Mouse (Mus musculus): ENCODE data around the gene Spg7. TPM values are rescaled to one million over a fixed set of nuclear protein-coding genes. Genes with fewer than 3 reads are reported as not detected.

Spg7 gene
- 42.9 and 50.3 TPM in 2 replicates for polyA plus RNA-seq (2012)

DNA sequence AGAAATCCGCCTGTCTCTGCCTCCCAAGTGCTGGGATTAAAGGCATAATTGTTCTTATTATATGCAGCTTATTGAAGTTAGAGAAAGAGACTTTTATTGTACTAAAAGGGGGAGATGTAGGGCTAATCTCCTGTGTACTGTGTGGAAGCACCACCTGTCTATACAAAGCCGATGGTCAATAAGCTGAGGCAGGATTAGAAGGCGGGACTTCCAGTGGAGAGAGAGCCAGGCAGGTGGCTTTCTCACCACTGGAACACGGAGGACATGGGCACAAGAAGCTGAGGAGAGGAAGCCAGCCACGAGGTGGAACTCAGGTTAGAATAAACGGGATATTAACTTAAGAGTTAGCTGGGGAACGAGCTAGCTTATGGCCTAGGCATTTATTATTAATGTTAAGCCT lies at the start of gene Spg7:
Spg7 (plus strand) TSS at position 222 of the 400 bp plus-strand sequence.
- TF ChIP-seq GATA1 (IDR thresholded peaks at IDR 0.05; ENCODE audit: low read length): no peak

DNA sequence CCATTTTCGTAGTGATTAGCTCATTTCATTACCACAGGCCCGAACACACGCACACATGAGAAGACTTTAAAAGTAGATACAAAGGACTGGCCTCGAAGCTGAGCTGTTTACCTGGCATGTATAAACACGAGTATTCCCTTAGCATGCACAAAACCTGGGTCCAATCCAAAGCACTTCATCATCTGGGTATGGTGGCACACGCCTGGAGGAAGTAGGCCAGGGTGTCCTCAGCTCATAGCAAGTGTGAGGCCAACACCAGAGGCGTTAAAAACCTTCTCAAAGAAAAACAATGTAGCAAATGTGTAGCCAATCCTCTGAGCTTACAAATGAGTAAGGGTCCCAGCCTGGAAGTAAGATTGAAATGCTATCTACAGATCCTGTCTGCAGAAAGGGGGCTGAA lies 48.3 kb upstream of the Spg7 start:
- TF ChIP-seq GATA1 (IDR thresholded peaks at IDR 0.05; ENCODE audit: low read length): no peak

DNA sequence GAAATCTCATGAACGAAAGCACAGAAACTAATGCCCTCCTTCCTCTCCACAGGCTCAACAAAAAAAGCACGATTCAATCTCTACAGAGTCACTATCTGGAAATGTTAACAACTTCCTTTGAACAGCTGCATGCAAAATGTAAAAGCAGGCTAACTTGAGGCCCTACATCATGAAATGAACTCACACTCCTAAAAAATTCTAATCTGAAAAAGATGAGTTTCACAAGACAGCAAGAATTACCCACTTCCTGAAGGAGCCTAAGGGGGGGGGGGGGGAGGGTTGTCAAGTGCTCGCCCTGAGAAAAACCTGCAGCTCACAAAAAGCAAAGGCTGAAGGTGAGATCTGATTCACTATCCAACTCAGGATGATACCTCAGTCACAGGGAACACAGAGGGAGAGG lies 47.7 kb upstream of the Spg7 start:
- no peak for TF ChIP-seq GATA1 (IDR thresholded peaks at IDR 0.05; ENCODE audit: low read length)

DNA sequence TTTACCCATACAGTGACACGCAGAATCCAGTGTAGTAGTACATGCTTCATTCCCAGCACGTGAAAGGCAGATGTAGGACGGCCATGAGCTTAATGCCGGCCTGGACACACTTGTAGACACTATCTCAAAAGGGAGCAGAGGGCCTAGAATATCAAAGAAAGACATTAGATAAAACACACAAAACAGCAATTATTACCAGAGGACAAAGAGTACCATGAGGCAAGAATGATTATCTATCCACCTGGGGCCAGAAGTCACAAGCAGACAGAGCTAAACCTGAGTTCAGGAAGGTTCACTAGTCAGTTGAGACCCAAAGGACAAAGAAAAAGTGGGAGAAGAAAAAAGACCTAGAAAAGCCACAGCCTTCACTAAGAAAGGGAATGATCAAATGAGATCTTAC lies 45.6 kb upstream of the Spg7 start:
- no peak for TF ChIP-seq GATA1 (IDR thresholded peaks at IDR 0.05; ENCODE audit: low read length)

DNA sequence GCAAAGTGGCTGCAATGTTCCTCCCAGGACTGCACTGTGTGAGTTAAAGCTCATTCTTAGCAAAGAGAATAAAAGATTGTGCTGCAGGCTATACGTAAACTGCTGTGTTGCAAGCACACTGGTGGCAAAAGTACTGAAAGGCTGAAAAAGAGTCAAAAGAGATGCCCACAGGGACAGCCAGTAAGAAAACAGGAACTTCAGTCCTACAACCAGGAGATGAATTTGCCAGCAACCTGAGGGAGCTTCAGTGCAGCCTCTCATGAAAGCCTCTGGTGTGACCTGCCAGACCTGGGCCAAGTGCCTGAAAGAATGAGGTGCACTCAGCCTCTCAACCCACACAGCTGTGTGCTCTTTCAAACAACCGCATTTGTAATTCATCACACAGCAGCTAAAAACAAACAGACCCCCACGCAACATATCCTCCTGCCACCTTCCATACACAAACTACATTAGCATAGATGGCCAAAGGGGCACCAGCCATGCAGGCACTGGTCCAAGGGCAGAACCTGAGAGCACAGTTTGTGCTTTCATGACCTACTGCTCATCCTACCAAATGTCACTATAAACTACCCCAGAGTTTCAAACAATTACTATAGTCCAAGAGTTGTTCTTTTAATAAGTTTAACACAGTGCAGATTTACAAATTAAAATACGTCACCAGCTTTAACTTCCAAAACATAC lies 44.1 kb upstream of the Spg7 start:
- no peak for TF ChIP-seq GATA1 (IDR thresholded peaks at IDR 0.05; ENCODE audit: low read length)

DNA sequence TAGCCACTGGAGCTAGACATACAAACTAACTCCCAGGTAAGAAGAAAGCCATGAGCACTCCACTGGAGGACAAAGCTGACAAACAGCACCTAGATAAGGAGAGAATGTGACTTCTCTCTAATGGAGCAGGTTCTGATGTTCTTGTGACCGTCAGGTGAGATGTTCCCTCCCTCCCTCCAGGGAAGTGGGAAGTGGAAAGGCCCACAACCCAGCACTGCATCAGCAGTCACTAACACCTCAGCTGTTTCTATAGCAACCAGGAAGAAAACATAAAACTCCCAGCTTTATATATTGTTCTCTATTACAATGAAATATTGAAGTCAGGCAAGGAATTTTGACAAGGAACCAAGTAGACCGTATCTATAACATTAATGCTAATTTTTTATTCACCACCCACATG lies 42.7 kb upstream of the Spg7 start:
- no peak for TF ChIP-seq GATA1 (IDR thresholded peaks at IDR 0.05; ENCODE audit: low read length)

DNA sequence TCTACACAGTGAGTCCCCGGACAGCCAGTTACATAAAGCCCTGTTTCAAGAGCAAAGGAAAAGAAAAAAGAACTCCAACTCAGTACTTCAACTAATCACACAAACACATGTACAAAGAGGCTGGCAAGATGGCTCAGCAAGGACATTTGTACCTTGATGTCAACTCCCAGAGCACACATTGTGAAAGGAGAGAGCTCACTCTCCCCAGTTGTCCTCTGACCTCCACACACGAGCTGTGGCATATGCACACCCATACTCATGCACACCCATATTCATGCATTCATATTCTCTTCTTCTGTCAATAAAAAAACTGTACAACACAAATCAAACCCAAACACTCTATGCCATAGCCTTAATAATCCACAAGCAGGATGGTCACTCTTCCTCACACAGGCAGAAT lies 41.9 kb upstream of the Spg7 start:
- no peak for TF ChIP-seq GATA1 (IDR thresholded peaks at IDR 0.05; ENCODE audit: low read length)

DNA sequence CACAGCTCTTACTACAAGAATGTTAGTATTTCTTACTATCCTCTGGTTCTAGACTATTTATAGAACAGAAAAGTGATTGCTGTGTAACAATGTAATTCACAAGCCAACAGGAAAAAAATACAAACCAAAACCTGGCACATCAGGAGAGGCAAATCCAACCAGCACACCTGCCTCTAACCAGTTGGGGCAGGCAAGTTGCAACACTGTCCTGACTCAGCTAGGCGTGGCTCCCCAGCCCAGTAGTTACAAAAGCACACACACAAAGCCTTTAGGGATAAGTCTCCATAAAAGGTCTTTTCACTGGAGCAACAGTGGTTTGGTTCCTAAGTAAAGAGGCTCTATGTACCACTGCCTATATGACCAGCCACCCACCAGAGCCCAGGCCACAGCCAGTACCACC lies 41.5 kb upstream of the Spg7 start:
- no peak for TF ChIP-seq GATA1 (IDR thresholded peaks at IDR 0.05; ENCODE audit: low read length)

DNA sequence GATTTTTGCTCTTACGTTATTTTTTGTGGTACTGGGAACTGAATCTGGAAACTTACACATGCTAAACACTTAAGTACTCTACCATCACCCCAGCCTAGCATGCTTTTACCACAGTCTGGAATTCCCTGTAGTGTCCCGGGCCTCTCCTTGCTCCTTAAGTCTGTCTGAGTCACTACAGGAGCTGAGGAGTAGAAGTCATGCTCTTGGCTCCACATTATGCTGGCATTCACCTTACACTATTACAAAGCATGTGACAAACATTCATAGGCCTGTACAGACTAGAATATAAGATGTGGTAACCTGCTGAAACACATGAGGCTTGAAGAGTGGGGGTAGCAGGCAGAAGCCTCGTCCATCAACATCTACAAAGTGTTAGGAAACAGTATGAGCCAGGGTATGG lies 40.0 kb upstream of the Spg7 start:
- TF ChIP-seq GATA1 (IDR thresholded peaks at IDR 0.05; ENCODE audit: low read length): no peak

DNA sequence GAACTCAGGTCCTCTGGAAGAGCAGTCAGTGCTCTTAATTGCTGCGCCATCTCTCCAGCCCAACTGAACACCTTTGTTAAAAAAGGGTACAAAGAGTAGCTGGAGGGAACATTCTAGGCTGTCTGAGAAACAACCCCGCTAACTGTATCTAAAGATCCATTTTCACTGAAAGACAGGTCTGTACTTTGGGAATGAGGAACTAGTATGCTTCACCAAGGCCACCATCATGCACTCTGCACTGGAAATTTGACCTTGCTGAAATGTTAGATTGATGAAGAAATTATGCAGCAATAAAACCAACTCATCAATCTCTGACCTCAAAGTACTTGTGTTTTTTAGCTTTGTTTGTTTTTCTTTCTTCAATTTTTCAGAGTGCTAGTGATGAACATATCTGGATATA lies 38.5 kb upstream of the Spg7 start:
- TF ChIP-seq GATA1 (IDR thresholded peaks at IDR 0.05; ENCODE audit: low read length): no peak

DNA sequence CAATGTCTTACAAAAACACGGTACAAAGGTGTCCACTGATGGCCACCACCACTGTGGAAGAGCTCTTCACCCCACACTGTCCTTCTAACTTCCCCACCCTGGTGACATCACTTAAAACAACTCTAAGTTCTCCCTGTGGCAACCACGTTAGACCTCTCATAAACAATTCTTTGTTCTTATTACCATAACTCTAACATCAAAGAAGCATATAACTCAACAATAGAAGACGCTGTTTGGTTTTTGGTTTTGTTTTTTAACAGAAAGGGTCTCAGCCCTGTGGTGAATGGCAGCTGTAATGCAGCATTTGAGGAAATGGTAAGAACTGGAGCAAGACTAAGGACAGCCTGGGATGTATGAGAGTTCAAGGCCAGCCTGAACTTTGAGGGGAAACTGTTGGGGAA lies 36.8 kb upstream of the Spg7 start:
- TF ChIP-seq GATA1 (IDR thresholded peaks at IDR 0.05; ENCODE audit: low read length): no peak

DNA sequence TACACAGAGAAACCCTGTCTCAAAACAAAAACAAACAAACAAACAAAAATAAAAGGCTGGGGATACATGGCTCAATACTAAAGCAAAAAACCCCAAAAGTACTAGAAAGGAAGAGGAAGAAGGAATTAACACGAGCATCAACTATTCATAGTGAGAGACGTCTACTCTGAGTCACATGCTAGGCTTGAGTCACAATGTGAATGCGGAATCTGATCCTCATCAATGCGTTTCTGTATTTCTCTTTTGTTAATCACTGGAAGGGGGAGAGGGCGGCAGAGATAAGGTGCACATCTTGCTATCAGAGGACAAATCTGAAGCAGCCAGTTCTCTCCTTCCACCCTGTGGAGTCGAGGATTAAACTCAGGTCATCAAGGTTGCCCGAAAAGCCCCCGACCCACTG lies 35.0 kb upstream of the Spg7 start:
- TF ChIP-seq GATA1 (IDR thresholded peaks at IDR 0.05; ENCODE audit: low read length): no peak

DNA sequence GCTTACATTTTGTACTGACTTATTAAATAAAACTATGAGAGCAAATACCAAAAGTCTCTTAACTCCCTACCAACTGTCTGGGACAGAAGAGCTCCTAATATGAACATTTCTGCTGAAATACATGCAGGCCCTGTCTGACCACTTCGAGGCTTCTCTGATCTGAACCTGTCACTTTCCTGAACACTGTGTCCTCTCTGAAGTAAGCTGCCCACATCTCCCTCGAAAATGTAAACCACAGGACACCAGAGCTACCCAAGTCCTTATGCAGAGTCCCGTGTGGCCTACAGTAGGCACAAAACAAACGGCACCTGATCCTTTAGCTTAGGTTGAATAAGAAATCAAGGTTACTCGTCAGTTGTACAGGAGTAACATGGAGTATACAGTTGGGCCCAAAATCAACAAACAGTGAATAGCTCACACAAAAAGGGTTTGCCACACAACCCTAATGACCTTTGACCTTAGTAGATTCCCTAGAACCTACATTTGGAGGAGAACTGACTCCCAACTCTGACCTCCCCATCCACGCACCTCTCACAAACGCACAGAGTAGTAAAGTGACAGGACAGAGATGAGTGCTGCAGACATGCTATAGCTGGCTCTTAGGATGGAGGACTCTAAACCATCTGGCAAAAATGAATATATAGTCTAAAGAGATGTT lies 31.3 kb upstream of the Spg7 start:
- TF ChIP-seq GATA1 (IDR thresholded peaks at IDR 0.05; ENCODE audit: low read length): no peak

DNA sequence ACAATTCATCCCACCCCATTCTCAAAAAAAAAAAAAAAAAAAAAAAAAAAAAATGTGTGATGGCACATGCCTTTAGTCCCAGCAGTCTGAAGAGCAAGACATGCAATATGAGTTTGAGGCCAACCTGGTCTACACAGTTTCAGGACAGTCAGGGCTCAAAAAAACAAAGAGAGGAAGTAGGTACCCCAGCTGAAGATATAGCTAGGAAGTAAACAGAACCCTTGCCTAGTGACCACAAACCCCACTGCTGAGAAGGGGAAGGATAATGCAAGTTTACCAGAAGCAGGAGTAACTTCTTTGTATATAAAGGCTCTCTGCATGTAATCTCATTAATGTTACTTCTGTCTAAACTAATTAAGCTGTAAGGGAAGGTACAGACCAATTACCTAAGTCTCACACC lies 30.0 kb upstream of the Spg7 start:
- no peak for TF ChIP-seq GATA1 (IDR thresholded peaks at IDR 0.05; ENCODE audit: low read length)

DNA sequence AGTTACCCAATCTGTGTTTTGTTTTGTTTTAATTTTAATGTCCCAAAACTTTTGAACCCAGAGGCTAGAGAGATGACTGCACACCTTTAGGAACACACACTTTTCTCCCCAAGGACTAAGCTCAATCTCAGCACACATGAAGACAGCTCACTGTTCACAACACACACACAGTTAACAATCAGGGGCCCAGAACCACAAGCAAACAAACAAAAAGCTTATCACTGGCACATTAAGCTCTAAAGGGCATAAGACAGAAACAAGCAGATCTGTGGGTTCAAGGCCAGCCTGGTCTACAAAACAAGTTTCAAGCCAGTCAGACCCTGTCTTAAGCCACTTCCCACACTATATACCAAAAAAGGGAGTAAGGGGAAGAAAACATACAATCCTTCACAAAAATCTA lies 29.3 kb upstream of the Spg7 start:
- TF ChIP-seq GATA1 (IDR thresholded peaks at IDR 0.05; ENCODE audit: low read length): no peak

DNA sequence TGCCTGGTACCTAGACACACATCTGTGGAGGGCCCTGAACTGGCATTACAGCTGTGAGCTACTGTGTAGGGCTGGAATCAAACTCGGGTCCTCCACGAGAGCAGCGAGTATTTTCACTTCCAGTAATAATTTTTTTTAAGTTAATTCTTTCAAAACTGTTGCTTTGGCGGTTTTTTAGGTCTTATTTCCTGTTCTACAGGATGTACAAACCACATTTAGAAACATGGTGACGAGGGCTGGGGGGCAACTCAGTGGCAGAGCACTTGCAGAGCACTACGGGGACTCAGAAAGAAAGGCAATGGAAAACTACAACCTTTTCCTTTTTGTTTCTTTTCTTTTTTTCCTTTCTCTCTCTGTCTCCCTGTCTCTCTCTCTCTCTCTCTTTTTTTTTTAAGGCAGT lies 28.6 kb upstream of the Spg7 start:
- TF ChIP-seq GATA1 (IDR thresholded peaks at IDR 0.05; ENCODE audit: low read length): no peak

DNA sequence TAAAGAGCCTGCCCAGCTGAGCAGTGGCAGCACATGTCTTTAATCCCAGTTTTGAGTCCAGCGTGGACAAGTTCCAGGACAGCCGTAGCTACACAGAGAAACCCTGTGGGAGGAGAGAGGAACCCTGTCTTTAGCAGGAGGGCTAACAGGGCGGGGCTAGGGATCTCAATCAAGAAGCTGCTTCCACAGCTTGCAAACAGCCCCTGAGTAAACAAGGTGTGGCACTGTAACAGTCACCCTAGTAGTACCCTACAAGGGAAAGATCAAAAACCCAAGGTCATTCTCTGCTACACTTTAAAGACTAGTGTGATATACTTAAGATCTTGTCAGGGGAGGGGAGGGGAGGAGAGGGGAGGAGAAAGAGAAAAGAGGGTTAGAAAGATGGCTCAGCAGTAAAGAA lies 25.8 kb upstream of the Spg7 start:
- TF ChIP-seq GATA1 (IDR thresholded peaks at IDR 0.05; ENCODE audit: low read length): no peak
